Mouse (Mus musculus) midbrain, embryonic 12.5 days (tissue): ENCODE results near the gene C330007P06Rik. TPM values are rescaled to one million over a fixed set of nuclear protein-coding genes. Genes with fewer than 3 reads are reported as not detected.

Experiments used
- ATAC-seq: fragments of 200-750 bp; cut with Nextera tagmentation; 2 replicates; pipeline ENCODE4 v1.8.0; 2017; ENCODE audit warnings: low read depth, moderate TSS enrichment, moderate library complexity; ENCODE audit not compliant: low FRiP score
- H3K27ac ChIP-seq: fragments of 300-500 bp; sonication (generic); replicated peaks from 2 replicates; pipeline ENCODE4 v1.5.1; 2016; ENCODE audit warnings: mild to moderate bottlenecking
- H3K27me3 ChIP-seq: fragments of 300-500 bp; sonication (generic); 2 replicates; pipeline ENCODE4 v1.6.1; 2016; ENCODE audit warnings: mild to moderate bottlenecking
- H3K36me3 ChIP-seq: fragments of 300-500 bp; sonication (generic); 2 replicates; pipeline ENCODE4 v1.6.1; 2016
- H3K4me1 ChIP-seq: fragments of 300-500 bp; sonication (generic); 2 replicates; pipeline ENCODE4 v1.6.1; 2016
- H3K4me2 ChIP-seq: fragments of 300-500 bp; sonication (generic); replicated peaks from 2 replicates; pipeline ENCODE4 v1.6.1; 2016; ENCODE audit warnings: mild to moderate bottlenecking, moderate library complexity
- H3K4me3 ChIP-seq: fragments of 300-500 bp; sonication (generic); 2 replicates; pipeline ENCODE4 v1.5.1; 2016; ENCODE audit warnings: mild to moderate bottlenecking
- H3K9ac ChIP-seq: fragments of 300-500 bp; sonication (generic); replicated peaks from 2 replicates; pipeline ENCODE4 v1.6.1; 2016; ENCODE audit warnings: mild to moderate bottlenecking, moderate library complexity
- H3K9me3 ChIP-seq: fragments of 300-500 bp; sonication (generic); 2 replicates; pipeline ENCODE4 v1.6.1; 2016; ENCODE audit warnings: mild to moderate bottlenecking
- WGBS: fragments of 180-500 bp; shearing (Covaris S2); methylation state at CpG from one replicate; pipeline ENCODE4 v1.1.7; 2016; 5-methylcytosine and 5-hydroxymethylcytosine counted together
- polyA plus RNA-seq: library from polyadenylated mRNA; unstranded; fragments of >200 nt; fragmentation: Nextera tagmentation; extraction: Ambion mirVana; gene quantifications from 2 replicates; pipeline ENCODE4 v1.2.1, GENCODE M21; 2016

The C330007P06Rik gene
- polyA plus RNA-seq, 1 experiment from 2014 or later = 28.1 TPM

GRCm38 (mm10) chrX:36870372-36870771, 3.5 kb downstream of the C330007P06Rik start:
- 78% methylated on average over 3 of the region's 3 CpGs for WGBS
- ATAC-seq = no peak
- Histone ChIP-seq H3K4me3 (no peak overlapping the region), H3K27me3 (no peaks in the 10 kb centered on the region), H3K9ac (no peak overlapping the region), H3K27ac (no peak overlapping the region), H3K4me2 (no peak overlapping the region), H3K36me3 (no peaks in the 10 kb centered on the region), H3K4me1 (peaks cover 3% of the 10 kb centered on the region; the same call in 1 of the 2 replicates), H3K9me3 (no peaks in the 10 kb centered on the region)

GRCm38 (mm10) chrX:36864609-36865328, 9.1 kb downstream of the C330007P06Rik start:
- Histone ChIP-seq H3K27ac (no peak overlapping the region), H3K9me3 (no peaks in the 10 kb centered on the region), H3K36me3 (no peaks in the 10 kb centered on the region), H3K4me1 (0 out of 2 replicates have a peak, but pooled peaks cover 6% of the 10 kb centered on the region), H3K4me2 (peak overlapping the region; percentile 38; the same call in 1 of the 2 replicates), H3K4me3 (peak overlapping the region; percentile 51), H3K9ac (no peak overlapping the region), H3K27me3 (no peaks in the 10 kb centered on the region)
- no peak for ATAC-seq
- 53% methylated on average over 8 of the region's 8 CpGs for WGBS

DNA sequence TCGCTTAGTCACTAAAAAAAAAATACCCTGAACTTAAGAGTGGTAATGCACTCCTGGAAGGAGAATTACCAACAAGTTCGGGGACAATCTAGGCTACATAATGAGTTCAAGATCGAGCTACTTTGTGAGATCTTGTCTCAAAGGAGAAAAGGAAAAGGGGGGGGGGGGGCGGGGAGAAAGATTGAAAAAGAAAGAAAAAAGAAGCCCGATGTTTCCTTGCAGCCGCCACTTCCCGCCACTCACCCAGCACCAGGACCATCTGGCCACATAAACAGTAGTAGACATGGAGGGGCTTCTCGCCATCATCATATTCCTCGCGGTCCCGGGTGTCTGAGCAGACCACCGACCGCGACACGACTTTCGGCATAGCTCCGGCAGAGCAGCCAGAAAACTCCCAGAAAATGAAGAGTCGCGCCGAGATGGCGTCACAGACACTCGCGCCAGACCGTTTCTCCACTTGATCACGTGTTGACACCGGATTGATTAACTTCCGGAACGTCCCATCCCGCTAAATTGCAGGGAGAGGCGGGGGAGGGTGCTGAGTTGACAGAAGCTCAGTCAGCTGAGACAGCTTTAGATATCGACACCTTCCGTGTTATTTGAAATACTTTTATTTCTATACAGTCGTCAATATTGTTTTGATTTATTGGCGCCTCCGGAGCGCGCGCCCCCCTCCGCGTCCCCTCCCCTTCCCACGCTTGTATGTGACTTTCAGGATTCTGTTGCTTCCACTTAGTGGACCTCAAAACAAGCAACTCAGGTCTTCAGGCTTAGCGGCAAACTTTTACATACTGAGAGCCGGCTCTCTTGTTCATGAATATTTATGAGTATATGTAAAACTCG, 9.9 kb downstream of the C330007P06Rik start:
- Histone ChIP-seq H3K27ac (peak overlapping the region; percentile 58), H3K36me3 (no peaks in the 10 kb centered on the region), H3K9me3 (no peaks in the 10 kb centered on the region), H3K4me2 (peak overlapping the region; percentile 51), H3K4me3 (peak overlapping the region; percentile 51), H3K9ac (no peak overlapping the region), H3K27me3 (no peaks in the 10 kb centered on the region), H3K4me1 (0 out of 2 replicates have a peak, but pooled peaks cover 6% of the 10 kb centered on the region)
- peak; percentile 86 for ATAC-seq
- 14% methylated on average over 42 of the region's 44 CpGs for WGBS

- Histone ChIP-seq H3K4me2 (no peak overlapping the region), H3K9ac (no peak overlapping the region), H3K4me1 (no peaks in the 10 kb centered on the region), H3K4me3 (no peak overlapping the region), H3K27ac (no peak overlapping the region), H3K36me3 (no peaks in the 10 kb centered on the region), H3K9me3 (no peaks in the 10 kb centered on the region), H3K27me3 (no peaks in the 10 kb centered on the region)
- ATAC-seq = no peak
- 84% methylated on average over 8 of the region's 8 CpGs for WGBS
Observed at GRCm38 (mm10) chrX:36852631-36853030, 21.3 kb downstream of the C330007P06Rik start.

- H3K4me1 ChIP-seq = no peaks in the 10 kb centered on the region
- H3K36me3 ChIP-seq = no peaks in the 10 kb centered on the region
- no peak for ATAC-seq
- no peak overlapping the region for H3K27ac ChIP-seq
- no peaks in the 10 kb centered on the region for H3K27me3 ChIP-seq
- no peak overlapping the region for H3K4me2 ChIP-seq
- no peak overlapping the region for H3K9ac ChIP-seq
- H3K9me3 ChIP-seq = no peaks in the 10 kb centered on the region
- 86% methylated on average over 1 of the region's 1 CpGs for WGBS
- H3K4me3 ChIP-seq = no peak overlapping the region
Observed at GRCm38 (mm10) chrX:36847152-36847551, 26.8 kb downstream of the C330007P06Rik start.

GRCm38 (mm10) chrX:36843346-36843990, 30.4 kb downstream of the C330007P06Rik start:
- H3K4me3 ChIP-seq = no peak overlapping the region
- no peaks in the 10 kb centered on the region for H3K4me1 ChIP-seq
- no peak for ATAC-seq
- no peak overlapping the region for H3K27ac ChIP-seq
- H3K4me2 ChIP-seq = no peak overlapping the region
- no peaks in the 10 kb centered on the region for H3K27me3 ChIP-seq
- 73% methylated on average over 4 of the region's 4 CpGs for WGBS
- H3K9me3 ChIP-seq = no peaks in the 10 kb centered on the region
- no peaks in the 10 kb centered on the region for H3K36me3 ChIP-seq
- no peak overlapping the region for H3K9ac ChIP-seq

- no peaks in the 10 kb centered on the region for H3K4me1 ChIP-seq
- H3K4me2 ChIP-seq = no peak overlapping the region
- no peaks in the 10 kb centered on the region for H3K36me3 ChIP-seq
- H3K9ac ChIP-seq = no peak overlapping the region
- H3K27ac ChIP-seq = no peak overlapping the region
- H3K4me3 ChIP-seq = no peak overlapping the region
- ATAC-seq = no peak
- no peaks in the 10 kb centered on the region for H3K9me3 ChIP-seq
- 90% methylated on average over 6 of the region's 6 CpGs for WGBS
- no peaks in the 10 kb centered on the region for H3K27me3 ChIP-seq
Observed at GRCm38 (mm10) chrX:36841698-36842097, 32.2 kb downstream of the C330007P06Rik start.

DNA sequence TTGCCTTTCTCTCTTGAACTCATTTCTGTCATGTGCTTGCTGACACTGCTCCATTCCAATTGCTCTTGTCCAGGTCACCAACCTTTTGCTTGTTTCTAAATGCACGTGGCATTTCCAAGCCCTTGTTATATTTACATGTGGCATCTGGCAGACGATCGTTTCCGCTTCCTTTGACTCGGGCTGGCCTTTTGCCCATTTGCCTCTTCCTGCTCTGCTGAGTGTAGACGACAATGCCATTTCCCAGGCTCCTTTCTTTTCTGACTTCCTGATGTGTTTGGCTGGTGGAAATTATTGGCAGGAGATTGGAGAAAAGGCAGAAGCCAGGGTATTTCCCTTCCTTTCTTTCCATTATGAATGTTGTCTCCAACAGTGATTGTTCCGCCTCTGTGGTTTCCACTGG, 34.5 kb downstream of the C330007P06Rik start:
- H3K27ac ChIP-seq = no peak overlapping the region
- H3K9ac ChIP-seq = no peak overlapping the region
- H3K36me3 ChIP-seq = no peaks in the 10 kb centered on the region
- no peaks in the 10 kb centered on the region for H3K27me3 ChIP-seq
- H3K4me3 ChIP-seq = no peak overlapping the region
- 86% methylated on average over 7 of the region's 7 CpGs for WGBS
- H3K4me2 ChIP-seq = no peak overlapping the region
- no peak for ATAC-seq
- no peaks in the 10 kb centered on the region for H3K9me3 ChIP-seq
- H3K4me1 ChIP-seq = no peaks in the 10 kb centered on the region

- 73% methylated on average over 6 of the region's 6 CpGs for WGBS
- no peak overlapping the region for H3K27ac ChIP-seq
Observed at GRCm38 (mm10) chrX:36837069-36837676, 36.7 kb downstream of the C330007P06Rik start.

GRCm38 (mm10) chrX:36833397-36834084, 40.4 kb downstream of the C330007P06Rik start:
- peak; percentile 47 for ATAC-seq
- H3K9ac ChIP-seq = peak overlapping the region; percentile 20; the same call in 1 of the 2 replicates

More at GRCm38 (mm10) chrX:36837069-36837676, 36.7 kb downstream of the C330007P06Rik start:
- Histone ChIP-seq H3K27me3 (no peaks in the 10 kb centered on the region), H3K9me3 (no peaks in the 10 kb centered on the region), H3K36me3 (no peaks in the 10 kb centered on the region), H3K4me1 (no peaks in the 10 kb centered on the region), H3K9ac (no peak overlapping the region), H3K4me2 (no peak overlapping the region), H3K4me3 (no peak overlapping the region)
- ATAC-seq = no peak

DNA sequence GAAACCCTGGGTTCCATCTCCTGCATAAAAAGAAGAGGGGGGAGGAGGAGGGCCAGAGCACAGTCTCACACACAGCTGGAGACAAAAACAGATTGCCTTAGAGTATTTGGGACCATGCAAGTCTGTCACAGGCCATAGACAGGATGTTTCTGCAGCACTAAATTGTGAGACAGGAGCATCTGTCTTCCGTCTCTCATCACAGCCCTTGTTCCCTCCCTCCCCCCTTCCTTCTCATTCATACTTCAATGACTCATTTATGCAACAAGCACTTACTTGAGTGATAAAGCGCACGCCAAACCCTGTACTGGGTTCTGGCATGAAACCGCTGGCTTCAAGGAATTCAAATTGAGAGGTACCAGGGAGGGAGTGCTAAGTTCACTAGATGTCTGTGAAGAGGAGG, 42.3 kb downstream of the C330007P06Rik start:
- no peaks in the 10 kb centered on the region for H3K36me3 ChIP-seq
- H3K27me3 ChIP-seq = no peaks in the 10 kb centered on the region
- WGBS = 81% methylated on average over 4 of the region's 4 CpGs
- H3K9ac ChIP-seq = no peak overlapping the region
- no peaks in the 10 kb centered on the region for H3K4me1 ChIP-seq
- H3K9me3 ChIP-seq = no peaks in the 10 kb centered on the region
- no peak overlapping the region for H3K27ac ChIP-seq
- ATAC-seq = no peak
- H3K4me2 ChIP-seq = no peak overlapping the region
- no peak overlapping the region for H3K4me3 ChIP-seq

More at GRCm38 (mm10) chrX:36833397-36834084, 40.4 kb downstream of the C330007P06Rik start:
- Histone ChIP-seq H3K4me1 (no peaks in the 10 kb centered on the region), H3K36me3 (no peaks in the 10 kb centered on the region), H3K4me2 (peak overlapping the region; percentile 46), H3K27me3 (no peaks in the 10 kb centered on the region), H3K27ac (peak overlapping the region; percentile 63; the same call in 1 of the 2 replicates), H3K4me3 (peak overlapping the region; percentile 30), H3K9me3 (no peaks in the 10 kb centered on the region)
- 24% methylated on average over 19 of the region's 19 CpGs for WGBS
